Mouse (Mus musculus) CD8-positive naive resting alpha-beta T cell, adult 2 months (primary cell): ENCODE data around the gene Pde6h.
"Not testable (repeated sequence)": the region's sequence is repeated elsewhere in the genome, so short reads cannot be mapped to it uniquely, and the experiment has no call there.

Experiments
- DNase-seq, 2 experiments: peaks; one replicate each; pipeline ENCODE4 v3.0.0; 2022; ENCODE audit warnings: low read depth in 2 of 2, low spot score in 2 of 2

Gene Pde6h

GRCm38 (mm10) chr6:136923532-136923931 is at the start of gene Pde6h:
Gene Pde6h, plus strand, starts transcription at chr6:136923832.
- DNase-seq: no peak

- no peak for DNase-seq
These were observed 49.0 kb upstream of the Pde6h start for GRCm38 (mm10) chr6:136874599-136874998.

GRCm38 (mm10) chr6:136875670-136876069 is 48.0 kb upstream of the Pde6h start, which contains the start of gene Mgp:
Gene Mgp, minus strand, starts transcription at chr6:136875823.
- no peak for DNase-seq

- DNase-seq: no peak
These were observed 42.0 kb upstream of the Pde6h start for GRCm38 (mm10) chr6:136881678-136882077.

- DNase-seq: no peak
These were observed 40.2 kb upstream of the Pde6h start for GRCm38 (mm10) chr6:136883431-136883915.

- DNase-seq: no peak
These were observed 39.7 kb upstream of the Pde6h start for GRCm38 (mm10) chr6:136883961-136884360.

GRCm38 (mm10) chr6:136884766-136885165 is 38.9 kb upstream of the Pde6h start:
- not testable (repeated sequence) for DNase-seq

- no peak for DNase-seq
These were observed 35.8 kb upstream of the Pde6h start for GRCm38 (mm10) chr6:136887854-136888253.

- no peak for DNase-seq
These were observed 34.6 kb upstream of the Pde6h start for GRCm38 (mm10) chr6:136889067-136889466.

- DNase-seq: no peak
These were observed 34.1 kb upstream of the Pde6h start for GRCm38 (mm10) chr6:136889554-136889953.

- no peak for DNase-seq
These were observed 31.6 kb upstream of the Pde6h start for GRCm38 (mm10) chr6:136892002-136892401.

GRCm38 (mm10) chr6:136894532-136895339 is 28.9 kb upstream of the Pde6h start:
- DNase-seq: no peak

- no peak for DNase-seq
These were observed 25.8 kb upstream of the Pde6h start for GRCm38 (mm10) chr6:136897789-136898188.

- no peak for DNase-seq
These were observed 25.4 kb upstream of the Pde6h start for GRCm38 (mm10) chr6:136898222-136898621.

- peak; percentile 9 to 26 for DNase-seq
These were observed 24.7 kb upstream of the Pde6h start for GRCm38 (mm10) chr6:136898954-136899353.

GRCm38 (mm10) chr6:136900369-136901009 is 23.1 kb upstream of the Pde6h start:
- DNase-seq: no peak

- DNase-seq: no peak
These were observed 22.6 kb upstream of the Pde6h start for GRCm38 (mm10) chr6:136901010-136901409.

GRCm38 (mm10) chr6:136902527-136902926 is 21.1 kb upstream of the Pde6h start:
- DNase-seq: no peak

- no peak for DNase-seq
These were observed 19.7 kb upstream of the Pde6h start for GRCm38 (mm10) chr6:136903885-136904470.

- DNase-seq: no peak
These were observed 17.2 kb upstream of the Pde6h start for GRCm38 (mm10) chr6:136906283-136906936.

GRCm38 (mm10) chr6:136906937-136907293 is 16.7 kb upstream of the Pde6h start:
- no peak for DNase-seq
